Mouse (Mus musculus) kidney, adult 2 months (tissue): ENCODE data around the gene Insrr. TPM values are rescaled to one million over a fixed set of nuclear protein-coding genes. Genes with fewer than 3 reads are reported as not detected.

Experiments used
- polyA plus RNA-seq: library from polyadenylated mRNA; depleted of rRNA; stranded (reverse); fragments of >200 nt; gene quantifications from 2 replicates; pipeline ENCODE4 v1.2.3, GENCODE M21; 2012; rRNA removed

Insrr gene
- polyA plus RNA-seq, 1 experiment = 23.9 TPM

Other genes with a start within 250 kb of the Insrr start
- gene Arhgef11, start 179.4 kb upstream of the Insrr start, polyA plus RNA-seq = 34.7 and 35.4 TPM in 2 replicates
- gene Lrrc71, start 48.3 kb upstream of the Insrr start, polyA plus RNA-seq = 0.20 and 0.48 TPM in 2 replicates
- 2.5 and 4.5 TPM in 2 replicates for gene Ntrk1, start 1.8 kb upstream of the Insrr start, polyA plus RNA-seq
- 60.5 and 71.0 TPM in 2 replicates for gene Pear1, start 27.4 kb downstream of the Insrr start, polyA plus RNA-seq
- 0.56 and 2.4 TPM in 2 replicates for gene Sh2d2a, start 49.8 kb downstream of the Insrr start, polyA plus RNA-seq
- 36.3 and 37.3 TPM in 2 replicates for gene Prcc, start 88.7 kb downstream of the Insrr start, polyA plus RNA-seq
- gene Hdgf, start 109.4 kb downstream of the Insrr start, polyA plus RNA-seq = 104 and 113 TPM in 2 replicates
- gene Mrpl24, start 122.6 kb downstream of the Insrr start, polyA plus RNA-seq = 71.9 and 100 TPM in 2 replicates
- gene Isg20l2, start 133.4 kb downstream of the Insrr start, polyA plus RNA-seq = 11.0 and 11.5 TPM in 2 replicates
- gene Rrnad1, start 133.8 kb downstream of the Insrr start, polyA plus RNA-seq = 19.3 and 27.3 TPM in 2 replicates
- 0.88 and 0.94 TPM in 2 replicates for gene Crabp2, start 151.7 kb downstream of the Insrr start, polyA plus RNA-seq
- gene Nes, start 174.1 kb downstream of the Insrr start, polyA plus RNA-seq = 7.2 and 7.5 TPM in 2 replicates
- 0.34 and 0.48 TPM in 2 replicates for gene Bcan, start 203.3 kb downstream of the Insrr start, polyA plus RNA-seq
- not detected in 2 replicates for gene Hapln2, start 230.6 kb downstream of the Insrr start, polyA plus RNA-seq
- 5.1 and 7.4 TPM in 2 replicates for gene Gpatch4, start 246.2 kb downstream of the Insrr start, polyA plus RNA-seq